Mouse (Mus musculus): ENCODE results near the gene Klk15. TPM values are rescaled to one million over a fixed set of nuclear protein-coding genes. Genes with fewer than 3 reads are reported as not detected.

Klk15 gene
- polyA plus RNA-seq, 1 experiment from 2014 or later = not detected

Other genes with a start within 250 kb of the Klk15 start
- gene Klk14, start 243.3 kb upstream of the Klk15 start, polyA plus RNA-seq (2016; fragmentation: Nextera tagmentation; extraction: Ambion mirVana) = not detected in 2 replicates
- gene Klk13, start 221.2 kb upstream of the Klk15 start, polyA plus RNA-seq (2016; fragmentation: Nextera tagmentation; extraction: Ambion mirVana) = 0.29 and 0.64 TPM in 2 replicates
- not detected in 2 replicates for gene Klk12, start 164.8 kb upstream of the Klk15 start, polyA plus RNA-seq (2016; fragmentation: Nextera tagmentation; extraction: Ambion mirVana)
- 0.11 TPM in 1 of 2 replicates, not detected in the other for gene Klk11, start 159.1 kb upstream of the Klk15 start, polyA plus RNA-seq (2016; fragmentation: Nextera tagmentation; extraction: Ambion mirVana)
- gene Klk10, start 152.7 kb upstream of the Klk15 start, polyA plus RNA-seq (2016; fragmentation: Nextera tagmentation; extraction: Ambion mirVana) = 0.11 and 0.43 TPM in 2 replicates
- gene Klk9, start 141.8 kb upstream of the Klk15 start, polyA plus RNA-seq (2016; fragmentation: Nextera tagmentation; extraction: Ambion mirVana) = not detected in 2 replicates
- gene Klk8, start 136.2 kb upstream of the Klk15 start, polyA plus RNA-seq (2016; fragmentation: Nextera tagmentation; extraction: Ambion mirVana) = 12.6 and 12.8 TPM in 2 replicates
- not detected in 2 replicates for gene Klk7, start 122.4 kb upstream of the Klk15 start, polyA plus RNA-seq (2016; fragmentation: Nextera tagmentation; extraction: Ambion mirVana)
- not detected in 2 replicates for gene Klk6, start 109.2 kb upstream of the Klk15 start, polyA plus RNA-seq (2016; fragmentation: Nextera tagmentation; extraction: Ambion mirVana)
- gene Klk5, start 91.8 kb upstream of the Klk15 start, polyA plus RNA-seq (2016; fragmentation: Nextera tagmentation; extraction: Ambion mirVana) = 0.19 and 0.30 TPM in 2 replicates
- gene Klk4, start 52.6 kb upstream of the Klk15 start, polyA plus RNA-seq (2016; fragmentation: Nextera tagmentation; extraction: Ambion mirVana) = not detected in 2 replicates
- gene Klk1b8, start 16.9 kb downstream of the Klk15 start, polyA plus RNA-seq (2016; fragmentation: Nextera tagmentation; extraction: Ambion mirVana) = not detected in 2 replicates
- gene Klk1b1, start 33.0 kb downstream of the Klk15 start, polyA plus RNA-seq (2016; fragmentation: Nextera tagmentation; extraction: Ambion mirVana) = not detected in 2 replicates
- not detected in 2 replicates for gene Klk1b9, start 42.3 kb downstream of the Klk15 start, polyA plus RNA-seq (2016; fragmentation: Nextera tagmentation; extraction: Ambion mirVana)
- not detected in 2 replicates for gene Klk1b11, start 62.1 kb downstream of the Klk15 start, polyA plus RNA-seq (2016; fragmentation: Nextera tagmentation; extraction: Ambion mirVana)
- not detected in 2 replicates for gene Klk1b26, start 78.4 kb downstream of the Klk15 start, polyA plus RNA-seq (2016; fragmentation: Nextera tagmentation; extraction: Ambion mirVana)
- not detected in 2 replicates for gene Klk1b27, start 118.5 kb downstream of the Klk15 start, polyA plus RNA-seq (2016; fragmentation: Nextera tagmentation; extraction: Ambion mirVana)
- not detected in 2 replicates for gene Klk1b21, start 168.6 kb downstream of the Klk15 start, polyA plus RNA-seq (2016; fragmentation: Nextera tagmentation; extraction: Ambion mirVana)
- gene Klk1b22, start 178.9 kb downstream of the Klk15 start, polyA plus RNA-seq (2016; fragmentation: Nextera tagmentation; extraction: Ambion mirVana) = not detected in 2 replicates
- not detected in 2 replicates for gene Klk1b16, start 203.0 kb downstream of the Klk15 start, polyA plus RNA-seq (2016; fragmentation: Nextera tagmentation; extraction: Ambion mirVana)

Data from forebrain, embryonic 10.5 days (tissue).